Mouse (Mus musculus): ENCODE measurements around the gene Calm2.
A peak's percentile ranks its signal among the peaks of the same experiment; 100 is the strongest.

Calm2 gene

GRCm38 (mm10) chr17:87391242-87391641, 55.5 kb downstream of the Calm2 start:
- peak; percentile 32 for DNase-seq

DNA sequence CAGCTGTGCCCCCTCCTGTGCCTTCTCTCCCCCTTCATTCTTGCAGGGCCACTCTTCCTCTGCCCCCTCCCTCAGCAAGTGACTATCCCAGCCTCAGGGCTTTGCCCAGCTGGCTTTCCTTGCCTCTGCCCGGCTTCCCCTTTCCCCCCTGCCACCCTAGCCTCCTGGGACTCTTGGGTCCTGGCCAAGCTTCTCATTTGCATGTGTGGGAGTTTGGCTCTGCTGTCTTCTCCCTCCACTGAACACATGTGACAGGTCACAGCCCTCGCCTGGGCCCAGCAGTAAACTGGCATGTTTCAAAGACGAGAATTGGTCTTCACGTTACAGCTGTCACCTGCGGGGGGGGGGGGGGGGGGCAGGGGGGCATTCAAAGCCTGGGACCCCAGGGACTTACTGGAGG, 59.7 kb downstream of the Calm2 start:
- DNase-seq, result peak; percentile 37

DNA sequence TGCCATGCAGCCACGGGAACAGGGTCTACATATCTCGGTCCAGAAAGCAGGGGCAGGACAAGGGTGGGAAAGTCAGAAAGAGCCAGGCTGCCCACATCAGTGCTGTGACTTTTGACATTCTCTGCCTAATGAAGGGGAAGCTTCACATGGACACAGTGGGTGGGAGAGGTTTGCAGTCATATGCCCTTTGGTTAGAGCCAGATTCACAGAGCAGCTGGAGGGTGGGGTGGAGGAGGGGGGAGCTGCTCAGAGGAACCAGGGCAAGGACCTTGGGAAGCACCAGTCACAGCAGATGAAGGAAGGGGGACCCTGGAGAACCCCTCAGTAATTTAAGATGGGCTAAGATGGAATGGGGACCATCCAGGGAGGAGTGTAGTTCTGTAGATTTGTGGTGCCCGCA, 60.9 kb downstream of the Calm2 start:
- DNase-seq, result no peak

All from kidney, adult 18-20 months (tissue).